Mouse (Mus musculus) fibroblast of lung, adult 2 months (primary cell): ENCODE measurements at regions not wholly inside any gene's neighbourhood (a gene's known extent, or its start where the extent isn't known, plus 50 kb on each side); places are given as distances from the start of the nearest gene placed in this dataset.

Experiments used
- DNase-seq: peaks from one replicate; pipeline ENCODE4 v3.0.0-alpha.2; 2011; ENCODE audit warnings: low read depth

GRCm38 (mm10) chr6:145677475-145678325 lies 62.1 kb downstream of the Tuba3b start:
- no peak for DNase-seq

- DNase-seq: peak; percentile 19
These were observed 64.0 kb downstream of the Tuba3b start for GRCm38 (mm10) chr6:145679516-145679915.

- DNase-seq: no peak
These were observed 59.5 kb upstream of the Rassf8 start for GRCm38 (mm10) chr6:145687073-145687472.

GRCm38 (mm10) chr6:145691680-145692079 lies 54.9 kb upstream of the Rassf8 start:
- DNase-seq: no peak

- DNase-seq: no peak
These were observed 51.7 kb upstream of the Rassf8 start for GRCm38 (mm10) chr6:145694817-145695216.
